Mouse (Mus musculus) heart, embryonic 13.5 days (tissue): ENCODE data around the gene Glyctk. TPM values are rescaled to one million over a fixed set of nuclear protein-coding genes. Genes with fewer than 3 reads are reported as not detected.
"Not testable (repeated sequence)": the region's sequence is repeated elsewhere in the genome, so short reads cannot be mapped to it uniquely, and the experiment has no call there.

Source experiments
- ATAC-seq: fragments of 200-750 bp; cut with Nextera tagmentation; 2 replicates; pipeline ENCODE4 v1.8.0; 2017; ENCODE audit warnings: moderate TSS enrichment; ENCODE audit not compliant: insufficient number of reproducible peaks, low FRiP score, low TSS enrichment; ENCODE audit errors: extremely low read depth
- H3K27ac ChIP-seq: fragments of 300-500 bp; sonication (generic); replicated peaks from 2 replicates; pipeline ENCODE4 v1.5.1; 2015; ENCODE audit warnings: moderate library complexity, mild to moderate bottlenecking, inconsistent platforms
- H3K27me3 ChIP-seq: fragments of 300-500 bp; sonication (generic); replicated peaks from 2 replicates; pipeline ENCODE4 v1.6.1; 2015; ENCODE audit warnings: mild to moderate bottlenecking, inconsistent platforms
- H3K36me3 ChIP-seq: fragments of 300-500 bp; sonication (generic); 2 replicates; pipeline ENCODE4 v1.6.1; 2015; ENCODE audit warnings: mild to moderate bottlenecking, inconsistent platforms
- H3K4me1 ChIP-seq: fragments of 300-500 bp; sonication (generic); 2 replicates; pipeline ENCODE4 v1.6.1; 2015; ENCODE audit warnings: inconsistent platforms
- H3K4me2 ChIP-seq: fragments of 300-500 bp; sonication (generic); 2 replicates; pipeline ENCODE4 v1.6.1; 2015; ENCODE audit warnings: inconsistent platforms, mild to moderate bottlenecking, moderate library complexity
- H3K4me3 ChIP-seq: fragments of 300-500 bp; sonication (generic); 2 replicates; pipeline ENCODE4 v1.5.1; 2015; ENCODE audit warnings: moderate library complexity, mild to moderate bottlenecking, inconsistent platforms
- H3K9ac ChIP-seq: fragments of 300-500 bp; sonication (generic); 2 replicates; pipeline ENCODE4 v1.6.1; 2015; ENCODE audit warnings: inconsistent platforms, mild to moderate bottlenecking, moderate library complexity
- H3K9me3 ChIP-seq: fragments of 300-500 bp; sonication (generic); 2 replicates; pipeline ENCODE4 v1.6.1; 2016; ENCODE audit warnings: inconsistent platforms
- WGBS: fragments of 180-500 bp; shearing (Covaris S2); methylation state at CpG from one replicate; pipeline ENCODE4 v1.1.7; 2015; ENCODE audit warnings: mixed read lengths; 5-methylcytosine and 5-hydroxymethylcytosine counted together
- polyA plus RNA-seq: library from polyadenylated mRNA; unstranded; fragments of >200 nt; fragmentation: Nextera tagmentation; extraction: Ambion mirVana; gene quantifications from 2 replicates; pipeline ENCODE4 v1.2.1, GENCODE M21; 2015

Gene Glyctk
- polyA plus RNA-seq, 1 experiment from 2014 or later, result 1.6 TPM

DNA sequence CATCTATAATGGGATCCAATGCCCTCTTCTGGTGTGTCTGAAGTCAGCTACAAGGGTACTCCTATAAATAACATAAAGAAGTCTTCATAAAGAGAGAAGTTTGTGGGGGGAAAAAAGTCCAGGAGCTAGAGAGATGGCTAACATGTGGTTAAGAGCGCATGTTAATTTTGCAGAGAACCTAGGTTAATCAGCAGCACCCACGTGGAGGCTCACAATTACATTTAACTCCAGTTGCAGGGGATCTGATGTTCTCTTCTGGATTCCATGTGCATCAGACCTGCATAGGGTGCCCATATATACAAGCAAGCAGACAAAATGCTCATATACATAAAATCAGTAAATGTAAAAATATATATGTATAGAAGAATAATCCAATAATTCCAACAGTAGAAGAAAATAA is 15.4 kb upstream of the Glyctk start:
- Histone ChIP-seq H3K36me3 (peaks cover 25% of the 10 kb centered on the region), H3K4me1 (peaks cover 48% of the 10 kb centered on the region), H3K4me3 (peak overlapping the region; percentile 74), H3K4me2 (peak overlapping the region; percentile 82), H3K9me3 (no peaks in the 10 kb centered on the region), H3K9ac (peak overlapping the region; percentile 94; the same call in 1 of the 2 replicates), H3K27me3 (no peaks in the 10 kb centered on the region), H3K27ac (no peak overlapping the region)
- 62% methylated on average over 2 of the region's 2 CpGs for WGBS
- ATAC-seq, result no peak

DNA sequence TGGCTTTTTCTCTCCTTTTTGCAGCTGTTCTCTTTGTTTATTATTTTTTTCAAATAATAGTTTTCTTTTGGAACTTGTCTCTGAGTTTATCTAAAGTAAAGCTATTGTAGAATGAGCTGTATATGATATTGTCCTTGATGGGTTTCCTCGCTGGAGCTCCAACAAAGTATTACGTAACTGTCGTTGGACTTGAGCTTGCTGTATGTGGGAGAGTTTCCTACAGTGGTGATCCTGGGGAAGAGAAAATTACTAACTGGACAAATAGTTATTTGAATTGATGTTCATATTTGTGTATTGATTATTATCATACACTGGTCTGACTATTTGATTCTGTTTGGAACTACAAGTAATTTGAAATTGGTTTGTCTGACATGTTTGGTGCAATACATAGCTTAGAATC is 14.6 kb upstream of the Glyctk start:
- Histone ChIP-seq H3K4me2 (peak overlapping the region; percentile 82), H3K4me1 (peaks cover 48% of the 10 kb centered on the region), H3K27ac (no peak overlapping the region), H3K9me3 (no peaks in the 10 kb centered on the region), H3K27me3 (no peaks in the 10 kb centered on the region), H3K9ac (peak overlapping the region; percentile 94), H3K4me3 (peak overlapping the region; percentile 74), H3K36me3 (peaks cover 16% of the 10 kb centered on the region)
- WGBS, result 7% methylated on average over 3 of the region's 3 CpGs
- no peak for ATAC-seq

- Histone ChIP-seq H3K4me2 (peak overlapping the region; percentile 82), H3K9ac (peak overlapping the region; percentile 94), H3K36me3 (peaks cover 6% of the 10 kb centered on the region), H3K27ac (peak overlapping the region; percentile 98), H3K4me3 (peak overlapping the region; percentile 74), H3K27me3 (no peaks in the 10 kb centered on the region), H3K9me3 (no peaks in the 10 kb centered on the region), H3K4me1 (peaks cover 48% of the 10 kb centered on the region)
- ATAC-seq, result peak; percentile 35; the same call in 1 of the 2 replicates
- under 1% methylated on average over 30 of the region's 30 CpGs for WGBS
Observed at GRCm38 (mm10) chr9:106171346-106172158, 13.6 kb upstream of the Glyctk start.

- H3K4me1 ChIP-seq, result peaks cover 40% of the 10 kb centered on the region
- H3K36me3 ChIP-seq, result no peaks in the 10 kb centered on the region
- H3K9me3 ChIP-seq, result no peaks in the 10 kb centered on the region
- peak within 1 kb of the TSS; percentile 94 for H3K9ac ChIP-seq
- H3K4me2 ChIP-seq, result peak within 1 kb of the TSS; percentile 82
- ATAC-seq, result peak; percentile 85
- under 1% methylated on average over 77 of the region's 81 CpGs for WGBS
- peak within 1 kb of the TSS; percentile 98 for H3K27ac ChIP-seq
- H3K27me3 ChIP-seq, result no peaks in the 10 kb centered on the region
- peak within 1 kb of the TSS; percentile 74 for H3K4me3 ChIP-seq
Observed at GRCm38 (mm10) chr9:106170556-106171345, 12.8 kb upstream of the Glyctk start, which contains the start of gene Wdr82. Gene Wdr82 (plus strand): TSS chr9:106170928.

GRCm38 (mm10) chr9:106169917-106170316 is 12.0 kb upstream of the Glyctk start:
- no peaks in the 10 kb centered on the region for H3K27me3 ChIP-seq
- no peaks in the 10 kb centered on the region for H3K9me3 ChIP-seq
- peak overlapping the region; percentile 94 for H3K9ac ChIP-seq
- WGBS, result 25% methylated on average over 6 of the region's 6 CpGs
- H3K36me3 ChIP-seq, result no peaks in the 10 kb centered on the region
- ATAC-seq, result no peak
- H3K4me1 ChIP-seq, result peaks cover 31% of the 10 kb centered on the region
- peak overlapping the region; percentile 82 for H3K4me2 ChIP-seq
- no peak overlapping the region for H3K27ac ChIP-seq
- H3K4me3 ChIP-seq, result peak overlapping the region; percentile 74; the same call in 1 of the 2 replicates

- not testable (repeated sequence) for H3K27ac ChIP-seq, H3K9me3 ChIP-seq, H3K36me3 ChIP-seq, H3K4me3 ChIP-seq, H3K27me3 ChIP-seq, ATAC-seq, H3K9ac ChIP-seq, H3K4me2 ChIP-seq
- 56% methylated on average over 1 of the region's 1 CpGs for WGBS
- peaks cover 23% of the 10 kb centered on the region for H3K4me1 ChIP-seq
Observed at GRCm38 (mm10) chr9:106169006-106169405, 11.1 kb upstream of the Glyctk start.

DNA sequence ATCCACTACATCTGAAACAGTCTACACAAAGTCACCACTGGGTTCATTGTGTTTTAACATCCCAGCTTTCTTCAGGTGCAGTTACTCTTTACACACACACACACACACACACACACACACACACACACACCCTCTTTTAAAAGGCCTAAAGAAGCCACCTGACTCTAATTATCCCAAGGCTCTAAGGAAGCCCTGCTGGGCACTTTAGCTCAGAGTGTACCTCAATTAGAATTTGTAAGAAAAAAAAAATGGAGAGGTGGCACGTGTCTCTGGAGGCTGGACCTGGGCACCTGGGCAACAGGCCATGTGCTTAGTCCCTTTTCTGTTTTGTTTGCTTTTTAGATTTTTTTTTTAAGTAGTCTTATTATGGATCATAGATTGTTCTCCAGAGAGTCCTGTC is 9.8 kb upstream of the Glyctk start:
- no peaks in the 10 kb centered on the region; the same call in 1 of the 2 replicates for H3K27me3 ChIP-seq
- H3K36me3 ChIP-seq, result no peaks in the 10 kb centered on the region
- no peak overlapping the region for H3K4me2 ChIP-seq
- no peak overlapping the region for H3K9ac ChIP-seq
- no peaks in the 10 kb centered on the region for H3K9me3 ChIP-seq
- H3K4me1 ChIP-seq, result peaks cover 11% of the 10 kb centered on the region
- H3K27ac ChIP-seq, result no peak overlapping the region
- 69% methylated on average over 1 of the region's 1 CpGs for WGBS
- no peak overlapping the region for H3K4me3 ChIP-seq
- ATAC-seq, result no peak

- ATAC-seq, result no peak
- no peak overlapping the region for H3K9ac ChIP-seq
- 70% methylated on average over 3 of the region's 3 CpGs for WGBS
Observed at GRCm38 (mm10) chr9:106167241-106167640, 9.3 kb upstream of the Glyctk start.

DNA sequence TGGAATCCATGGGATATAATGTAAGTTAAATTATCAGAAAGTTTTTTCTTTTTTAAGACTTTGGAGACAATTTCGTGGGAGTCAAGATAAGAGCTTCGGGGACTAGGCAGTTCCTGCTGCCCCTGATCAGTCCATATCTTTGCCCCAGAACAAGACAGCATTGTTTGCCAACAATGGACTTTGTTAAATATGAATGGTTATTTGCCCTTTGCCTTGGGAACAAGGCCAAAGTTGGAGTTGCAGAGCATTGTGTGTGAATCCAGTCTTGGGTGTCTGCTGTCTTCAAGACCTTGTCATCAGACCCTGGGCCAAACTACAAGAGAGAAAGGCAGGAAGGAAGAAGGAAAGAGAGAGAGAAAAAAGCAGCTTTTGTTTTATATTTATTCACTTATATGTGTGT is 8.8 kb upstream of the Glyctk start:
- H3K9ac ChIP-seq, result no peak overlapping the region
- no peak overlapping the region for H3K4me2 ChIP-seq
- H3K9me3 ChIP-seq, result no peaks in the 10 kb centered on the region
- no peak for ATAC-seq
- H3K4me1 ChIP-seq, result peaks cover 8% of the 10 kb centered on the region
- no peak overlapping the region for H3K4me3 ChIP-seq
- H3K27ac ChIP-seq, result no peak overlapping the region
- no peaks in the 10 kb centered on the region for H3K36me3 ChIP-seq
- H3K27me3 ChIP-seq, result peaks cover 9% of the 10 kb centered on the region
- WGBS, result 56% methylated on average over 2 of the region's 2 CpGs

More at GRCm38 (mm10) chr9:106167241-106167640, 9.3 kb upstream of the Glyctk start:
- Histone ChIP-seq H3K9me3 (no peaks in the 10 kb centered on the region), H3K36me3 (no peaks in the 10 kb centered on the region), H3K4me3 (no peak overlapping the region), H3K27me3 (peaks cover 4% of the 10 kb centered on the region), H3K4me1 (peaks cover 8% of the 10 kb centered on the region), H3K27ac (no peak overlapping the region), H3K4me2 (no peak overlapping the region)

- peak overlapping the region; percentile 82 for H3K9ac ChIP-seq
- H3K4me2 ChIP-seq, result peak overlapping the region; percentile 73
- H3K27me3 ChIP-seq, result peaks cover 26% of the 10 kb centered on the region
- no peaks in the 10 kb centered on the region for H3K9me3 ChIP-seq
- peaks cover 5% of the 10 kb centered on the region for H3K4me1 ChIP-seq
- H3K36me3 ChIP-seq, result no peaks in the 10 kb centered on the region
- no peak for ATAC-seq
- peak overlapping the region; percentile 90; the same call in 1 of the 2 replicates for H3K27ac ChIP-seq
- WGBS, result 40% methylated on average over 5 of the region's 5 CpGs
- peak overlapping the region; percentile 64 for H3K4me3 ChIP-seq
Observed at GRCm38 (mm10) chr9:106160426-106160825, 2.5 kb upstream of the Glyctk start.

DNA sequence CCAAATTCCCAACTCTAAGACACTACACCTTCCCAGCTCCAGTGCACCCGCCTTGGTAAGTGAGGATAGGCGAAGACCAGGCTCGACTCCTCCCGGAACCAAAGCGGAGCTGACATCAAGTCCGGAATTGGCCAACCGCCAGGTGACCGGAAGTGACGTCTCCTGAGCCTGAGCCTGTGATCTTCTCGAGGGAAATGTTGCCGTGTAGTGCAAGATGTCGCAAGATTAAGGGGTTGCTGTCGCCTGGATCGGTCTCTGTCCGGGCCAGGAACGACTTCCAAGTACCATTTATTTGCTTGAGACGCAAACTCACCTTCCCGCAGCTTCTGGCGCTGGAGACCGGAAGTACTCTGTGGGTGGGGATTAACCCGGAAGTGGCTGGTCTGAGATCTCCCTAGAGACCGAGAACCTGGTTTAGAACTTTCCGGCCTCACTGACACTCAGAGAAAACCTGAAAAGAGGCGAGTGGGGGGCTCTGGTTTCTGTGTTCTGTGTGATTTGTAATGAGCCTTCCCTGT is 1.9 kb upstream of the Glyctk start:
- peak; percentile 67 for ATAC-seq
- Histone ChIP-seq H3K9ac (peak overlapping the region; percentile 82), H3K36me3 (no peaks in the 10 kb centered on the region), H3K27me3 (peaks cover 26% of the 10 kb centered on the region), H3K27ac (peak overlapping the region; percentile 90), H3K4me2 (peak overlapping the region; percentile 73), H3K4me1 (peaks cover 5% of the 10 kb centered on the region), H3K9me3 (no peaks in the 10 kb centered on the region), H3K4me3 (peak overlapping the region; percentile 64)
- WGBS, result 4% methylated on average over 24 of the region's 24 CpGs
